Mouse (Mus musculus): ENCODE measurements around the gene Sh3rf1. TPM values are rescaled to one million over a fixed set of nuclear protein-coding genes. Genes with fewer than 3 reads are reported as not detected.

Sh3rf1 gene
- total RNA-seq, 2 experiments from 2014 or later: 76.4 to 80.2 TPM

DNA sequence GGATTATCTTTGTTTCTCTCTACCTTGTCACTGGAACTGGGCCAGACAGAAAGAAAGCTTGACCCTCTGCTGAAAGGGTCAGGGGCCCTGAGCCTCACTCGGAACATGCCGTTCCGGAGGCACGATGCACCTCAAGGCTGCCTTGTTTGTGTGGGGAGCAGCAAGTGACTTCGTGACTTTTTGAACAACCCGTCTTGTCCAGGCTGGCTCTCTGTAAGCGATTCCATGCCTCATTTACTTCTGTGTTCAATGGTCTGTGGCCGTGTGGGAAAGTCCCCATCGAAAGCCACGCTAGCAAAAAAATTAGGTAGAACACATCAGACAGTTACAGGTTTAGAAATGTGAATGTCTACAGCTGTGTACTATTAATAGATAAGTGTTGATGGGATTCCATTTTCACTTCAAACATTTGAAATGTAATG is 136.2 kb downstream of the Sh3rf1 start:
- DNase-seq (ENCODE audit: low spot score in 2 of 2): no peak

DNA sequence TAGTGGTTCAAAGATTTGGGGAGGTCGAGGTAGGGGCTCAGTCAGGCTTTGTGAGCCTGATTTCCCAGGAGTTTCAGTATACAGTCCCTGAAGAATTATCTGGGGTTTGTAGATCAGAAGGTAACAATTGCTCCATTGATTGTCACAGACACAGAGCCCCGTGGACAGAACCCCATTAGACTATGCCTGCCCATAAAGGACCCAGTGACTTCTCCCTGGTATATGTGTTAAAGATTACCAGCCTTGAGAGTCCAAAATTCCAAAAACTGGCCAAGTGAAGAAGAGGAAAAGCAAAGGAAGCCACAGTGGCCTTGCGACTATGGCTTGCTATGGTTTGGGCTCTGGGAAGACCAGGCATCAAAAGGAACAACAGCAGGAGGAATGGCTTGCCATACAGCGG is 136.7 kb downstream of the Sh3rf1 start:
- DNase-seq (ENCODE audit: low spot score in 2 of 2): no peak

DNA sequence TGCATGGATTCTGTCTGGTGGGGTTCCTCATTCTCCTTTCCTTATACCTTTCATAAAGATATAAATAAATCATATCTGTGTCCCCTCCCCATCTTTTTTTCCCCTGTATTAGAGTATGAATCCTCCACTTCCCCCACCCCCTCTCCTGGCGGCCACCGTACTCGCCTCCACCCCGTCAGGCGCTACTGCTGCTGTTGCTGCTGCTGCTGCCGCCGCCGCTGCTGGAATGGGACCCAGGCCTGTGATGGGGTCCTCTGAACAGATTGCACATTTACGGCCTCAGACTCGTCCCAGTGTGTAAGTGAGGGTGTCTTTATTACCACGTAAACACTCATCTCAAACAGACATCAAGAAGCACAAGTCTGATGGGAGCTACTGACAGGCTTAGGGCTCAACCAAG is 137.8 kb downstream of the Sh3rf1 start:
- no peak for DNase-seq (ENCODE audit: low spot score in 2 of 2)

DNA sequence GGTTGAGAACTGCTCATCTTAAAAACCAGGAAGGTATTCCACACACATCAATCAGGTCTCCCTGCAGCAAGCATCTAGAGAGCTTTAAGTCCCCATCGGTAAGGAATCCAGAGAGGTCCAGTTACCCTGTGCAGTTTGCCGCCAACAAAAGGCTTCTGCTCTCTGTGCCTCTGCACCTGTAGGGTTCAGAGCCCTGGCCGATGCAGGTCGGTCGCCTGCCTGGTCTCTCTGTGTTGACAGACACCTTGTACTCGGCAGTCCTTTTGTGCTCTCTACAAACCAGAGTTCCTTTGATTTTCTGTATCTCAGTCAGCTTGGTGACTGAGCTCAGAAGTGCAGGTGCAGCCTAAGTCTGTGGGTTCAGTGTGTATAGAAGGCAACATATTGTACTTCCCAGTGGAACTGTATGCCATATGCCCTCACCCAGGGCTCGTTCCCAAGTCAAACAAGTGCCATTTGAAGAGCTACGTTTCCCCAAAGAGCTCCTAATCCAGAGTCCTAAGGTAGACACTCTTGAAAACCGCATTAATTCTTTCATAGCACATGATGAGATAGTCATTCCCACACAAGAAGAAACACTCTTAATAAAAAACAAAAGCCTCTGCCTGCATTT is 138.7 kb downstream of the Sh3rf1 start:
- no peak for DNase-seq (ENCODE audit: low spot score in 2 of 2)

DNA sequence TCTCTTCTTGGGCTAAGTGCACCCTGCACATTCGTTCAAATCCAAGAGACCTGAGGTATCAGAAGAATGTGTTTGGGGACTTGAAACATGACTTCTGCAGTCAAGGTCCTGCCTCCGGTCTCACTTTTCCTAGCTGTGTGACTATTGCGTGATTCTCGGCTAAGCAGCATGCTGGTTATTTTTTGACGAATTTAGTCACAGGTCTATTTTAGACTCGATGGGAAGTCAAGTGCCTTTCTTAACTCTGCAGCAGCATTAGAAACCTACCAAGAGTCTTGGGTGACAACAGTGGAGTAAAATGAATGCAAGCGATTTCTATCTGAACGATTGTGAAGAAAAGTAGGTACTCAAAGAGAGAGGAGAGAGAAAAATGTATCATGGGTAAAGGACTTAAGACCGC is 149.6 kb downstream of the Sh3rf1 start:
- no peak for DNase-seq (ENCODE audit: low spot score in 2 of 2)

DNA sequence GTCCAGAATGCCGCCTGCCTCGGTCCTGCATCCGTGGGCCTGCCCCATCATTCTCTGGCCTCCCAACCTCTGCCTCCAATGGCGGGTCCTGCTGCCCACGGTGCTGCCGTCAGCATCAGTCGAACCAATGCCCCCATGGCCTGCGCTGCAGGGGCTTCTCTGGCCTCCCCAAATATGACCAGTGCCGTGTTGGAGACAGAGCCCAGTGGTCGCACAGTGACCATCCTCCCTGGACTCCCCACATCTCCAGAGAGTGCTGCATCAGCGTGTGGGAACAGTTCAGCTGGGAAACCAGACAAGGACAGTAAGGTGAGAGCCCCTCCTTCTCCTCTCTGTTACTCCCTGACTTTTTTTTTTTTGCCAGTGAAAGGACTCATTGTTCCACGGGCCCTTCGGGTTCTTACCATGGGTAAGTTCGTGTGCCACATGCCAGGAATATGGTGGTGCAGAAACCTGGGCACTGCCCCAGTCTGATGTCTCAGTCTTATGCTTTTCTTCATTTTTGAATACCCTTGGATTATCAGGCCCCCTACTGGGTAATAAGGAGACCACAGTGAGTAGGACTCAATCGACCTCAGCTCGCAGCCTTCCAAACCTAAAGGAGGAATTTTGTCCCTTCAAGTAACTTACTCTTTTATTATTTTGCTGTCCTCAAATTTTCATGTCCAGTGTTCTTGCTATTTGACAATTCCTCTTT is 150.5 kb downstream of the Sh3rf1 start:
- DNase-seq (ENCODE audit: low spot score in 2 of 2): no peak

DNA sequence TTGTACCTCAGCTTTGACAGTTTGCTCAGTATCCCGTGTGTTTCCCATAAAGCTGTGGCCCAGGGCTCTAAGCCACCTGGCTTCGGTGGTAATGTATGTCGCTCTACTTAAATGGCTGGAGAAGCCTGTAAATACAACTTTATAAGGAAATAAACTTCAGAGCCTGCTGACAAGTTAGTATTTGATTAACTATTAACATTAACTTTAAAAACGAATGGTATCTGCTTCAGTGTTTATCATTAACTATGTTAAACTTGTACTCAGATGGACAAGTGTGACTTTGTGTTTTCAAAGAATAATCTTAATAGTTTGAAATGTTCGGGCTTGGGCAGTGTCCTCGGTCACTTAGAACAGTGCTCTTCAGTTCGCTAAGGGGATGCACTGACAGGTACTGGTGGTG is 151.5 kb downstream of the Sh3rf1 start:
- DNase-seq (ENCODE audit: low spot score in 2 of 2): no peak

DNA sequence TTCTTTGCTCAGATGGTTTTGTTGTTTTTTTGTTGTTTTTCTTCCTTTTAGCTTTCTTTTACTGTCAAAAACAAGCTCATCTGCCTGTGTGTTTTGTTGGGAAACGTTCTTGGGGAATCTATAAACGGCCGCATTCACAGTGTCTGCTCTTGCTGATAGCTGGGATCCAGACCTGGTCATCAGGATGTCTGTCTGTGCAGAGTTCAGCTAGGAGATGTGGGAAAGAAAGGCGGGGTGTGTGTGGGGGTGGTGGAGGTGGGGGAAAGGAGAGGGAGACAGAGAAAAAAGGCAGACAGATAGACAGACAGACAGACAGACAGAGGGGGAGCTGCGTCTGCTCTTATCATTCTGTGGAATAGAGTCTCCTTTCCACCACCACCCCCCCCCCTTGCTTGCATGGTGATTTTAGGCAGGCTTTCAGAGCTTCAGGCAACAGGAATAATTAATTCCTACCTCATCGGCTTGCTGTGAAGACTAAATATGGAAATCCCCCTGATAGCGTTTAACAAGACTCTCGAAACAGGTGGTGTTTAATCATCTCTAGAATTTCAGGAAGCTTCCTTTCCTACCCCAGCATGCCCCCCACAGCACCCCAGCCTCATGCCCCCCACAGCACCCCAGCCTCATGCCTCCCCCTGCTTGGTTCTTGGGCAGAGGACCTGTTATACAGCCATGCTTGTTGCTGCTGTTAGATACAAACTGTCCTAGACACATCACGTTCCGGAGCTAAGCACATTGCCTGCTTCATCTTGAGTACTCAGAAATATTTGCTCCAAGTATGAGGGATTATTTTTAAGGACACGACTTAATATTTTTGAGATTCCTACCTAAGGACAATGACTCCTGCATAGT is 155.4 kb downstream of the Sh3rf1 start:
- DNase-seq (ENCODE audit: low spot score in 2 of 2): no peak

DNA sequence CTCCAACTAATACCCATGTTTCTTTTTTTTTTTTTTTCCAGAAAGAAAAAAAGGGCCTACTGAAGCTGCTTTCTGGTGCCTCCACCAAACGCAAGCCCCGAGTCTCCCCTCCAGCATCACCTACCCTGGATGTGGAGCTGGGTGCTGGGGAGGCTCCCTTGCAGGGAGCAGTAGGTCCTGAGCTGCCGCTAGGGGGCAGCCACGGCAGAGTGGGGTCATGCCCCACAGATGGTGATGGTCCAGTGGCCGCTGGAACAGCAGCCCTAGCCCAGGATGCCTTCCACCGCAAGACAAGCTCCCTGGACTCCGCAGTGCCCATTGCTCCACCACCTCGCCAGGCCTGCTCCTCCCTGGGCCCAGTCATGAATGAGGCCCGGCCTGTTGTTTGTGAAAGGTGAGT is 160.9 kb downstream of the Sh3rf1 start:
- no peak for DNase-seq (ENCODE audit: low spot score in 2 of 2)

DNA sequence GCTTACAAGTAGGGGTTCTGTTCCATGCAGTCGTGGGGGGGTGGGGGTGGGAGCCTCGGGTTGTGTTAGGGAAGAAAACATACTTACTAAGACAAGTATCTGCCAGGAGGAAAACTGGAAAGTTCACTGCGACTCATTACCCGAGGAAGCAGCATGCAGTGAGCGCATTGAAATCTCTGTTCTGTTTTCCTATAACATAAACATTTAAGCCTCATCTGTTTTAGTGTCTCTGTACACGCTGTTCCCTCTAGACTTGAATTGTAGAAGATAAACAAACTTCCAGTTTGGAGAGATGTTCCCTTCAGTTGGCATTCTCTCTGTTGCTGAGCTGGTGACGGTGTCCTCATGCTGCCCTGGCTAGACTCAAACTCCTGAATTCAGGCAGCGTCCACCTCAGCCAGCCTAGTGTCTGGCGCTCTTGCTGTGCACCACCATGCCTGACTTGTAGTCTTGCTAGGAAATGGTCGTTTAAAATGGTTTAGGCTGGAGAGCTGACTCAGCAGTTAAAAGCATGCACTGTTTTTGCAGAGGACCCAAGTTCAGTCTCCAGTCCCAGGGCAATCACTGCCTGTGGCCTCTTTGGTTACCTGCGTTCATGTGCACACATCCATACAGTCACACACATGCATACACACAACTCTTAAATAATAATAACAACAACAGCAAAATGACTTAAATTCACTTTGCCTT is 162.0 kb downstream of the Sh3rf1 start:
- DNase-seq (ENCODE audit: low spot score in 2 of 2): no peak

DNA sequence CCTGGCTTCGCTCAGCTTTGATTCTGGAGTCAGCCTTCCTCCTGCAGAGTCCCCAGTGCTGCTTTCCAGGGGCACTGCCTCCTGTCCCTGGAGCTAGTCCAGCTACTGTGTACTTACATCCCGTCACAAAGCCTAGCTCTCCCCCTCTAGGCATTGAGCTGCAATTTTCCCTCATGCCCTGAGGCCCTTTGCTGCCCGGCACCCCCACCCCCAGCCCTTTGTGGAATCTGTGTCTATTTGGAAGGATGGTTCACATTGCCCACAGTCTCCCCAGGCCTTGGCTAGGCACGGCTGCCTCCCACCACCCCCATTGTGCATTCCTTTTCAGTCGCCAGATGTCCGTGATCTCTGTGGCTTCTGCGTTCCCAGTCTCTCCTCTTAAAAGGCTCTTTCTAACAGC is 163.0 kb downstream of the Sh3rf1 start:
- peak; percentile 57 to 67 for DNase-seq (ENCODE audit: low spot score in 2 of 2)

DNA sequence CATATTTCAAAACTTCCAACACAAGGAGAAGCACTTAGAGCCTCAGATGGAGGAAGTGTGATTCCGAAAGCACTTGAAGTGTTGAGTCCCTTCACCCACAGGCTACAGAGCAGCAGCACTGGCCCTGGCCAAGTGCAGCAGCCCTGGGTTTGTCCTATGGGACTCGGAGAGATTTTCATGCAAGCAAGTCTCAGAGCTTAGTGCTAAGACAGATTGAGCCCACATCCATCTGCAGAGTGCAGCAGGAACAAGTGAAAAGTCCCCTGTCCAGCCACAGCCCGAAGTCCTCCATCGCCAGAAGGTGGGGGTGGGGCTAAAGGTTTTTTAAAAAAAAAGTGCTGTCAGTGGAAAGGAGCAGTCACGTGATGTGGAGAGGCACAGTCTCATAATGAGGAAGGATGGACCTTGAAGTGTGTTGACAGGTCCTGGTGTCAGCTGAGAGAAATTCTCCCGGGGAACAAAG is 163.9 kb downstream of the Sh3rf1 start:
- no peak for DNase-seq (ENCODE audit: low spot score in 2 of 2)

DNA sequence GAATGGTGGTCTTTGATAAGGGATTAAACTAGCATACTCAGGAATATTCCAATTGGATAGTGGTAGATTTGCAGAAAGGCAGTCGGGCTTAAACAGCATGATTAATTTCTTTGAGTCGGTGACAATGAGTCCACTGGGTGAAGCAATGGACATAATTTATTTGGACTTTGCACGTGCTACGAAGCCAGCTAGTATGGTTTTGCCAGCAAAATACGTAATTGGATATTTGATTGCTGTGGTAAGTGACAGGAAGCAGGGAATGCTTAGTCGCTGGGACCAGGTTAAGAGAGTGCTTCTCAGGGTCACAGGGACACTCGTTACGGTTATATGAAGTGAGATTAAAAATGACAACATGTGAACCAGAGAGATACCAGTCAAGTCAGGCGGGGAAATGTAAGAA is 164.7 kb downstream of the Sh3rf1 start:
- DNase-seq (ENCODE audit: low spot score in 2 of 2): no peak

DNA sequence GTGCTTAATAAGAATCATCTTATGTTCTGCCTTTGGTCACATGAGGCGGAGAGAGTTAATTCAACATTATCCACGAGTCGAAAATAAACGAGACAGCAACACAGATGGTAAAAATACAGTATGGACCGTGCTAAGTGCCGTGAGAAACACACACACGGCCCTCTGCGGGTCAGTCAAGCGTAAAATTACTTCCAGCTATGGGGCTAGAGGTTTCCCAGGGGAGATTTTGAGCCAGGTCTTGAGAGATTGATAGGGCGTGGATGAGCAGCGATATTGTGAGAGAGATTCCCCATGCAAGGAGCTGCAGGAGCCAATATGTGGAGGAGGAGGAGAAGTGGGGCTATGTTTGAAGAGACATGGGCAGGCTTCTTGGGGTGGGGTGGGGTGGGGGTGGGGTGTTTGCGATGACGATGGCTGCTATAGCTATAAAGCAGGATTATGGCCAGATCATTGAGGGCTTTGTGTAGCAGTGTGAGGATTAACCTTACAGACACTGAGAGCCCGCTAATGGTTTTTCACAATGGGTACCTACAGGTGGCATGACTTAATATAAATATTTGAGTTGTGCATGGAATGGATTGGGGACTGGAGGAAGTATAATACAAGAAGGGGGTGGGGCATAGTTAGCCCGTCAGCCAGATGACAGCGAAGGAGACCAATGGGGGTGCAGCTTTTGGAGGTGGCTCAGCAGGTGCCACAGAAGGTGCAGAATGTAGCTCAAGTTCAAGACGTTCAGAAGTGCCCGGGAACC is 166.8 kb downstream of the Sh3rf1 start:
- no peak for DNase-seq (ENCODE audit: low spot score in 2 of 2)

DNA sequence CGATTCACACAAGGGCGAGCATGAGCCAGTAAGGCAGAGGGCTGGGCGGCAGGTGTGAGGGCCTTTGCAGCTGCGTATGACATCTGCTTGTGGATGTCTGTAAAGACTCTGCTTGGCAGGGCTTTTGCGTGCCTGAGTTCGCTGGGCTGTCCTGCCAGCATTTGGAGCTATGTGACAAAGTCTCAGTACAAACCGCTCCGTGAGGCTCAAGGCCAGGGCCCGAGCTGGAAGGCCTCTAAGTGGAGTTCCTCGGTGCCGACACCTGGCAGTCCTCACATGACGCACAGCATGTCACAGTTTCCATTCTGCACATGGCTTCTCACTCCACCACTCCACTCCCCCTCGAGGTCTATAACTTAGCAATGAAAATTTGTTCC is 167.4 kb downstream of the Sh3rf1 start:
- DNase-seq (ENCODE audit: low spot score in 2 of 2): no peak

DNA sequence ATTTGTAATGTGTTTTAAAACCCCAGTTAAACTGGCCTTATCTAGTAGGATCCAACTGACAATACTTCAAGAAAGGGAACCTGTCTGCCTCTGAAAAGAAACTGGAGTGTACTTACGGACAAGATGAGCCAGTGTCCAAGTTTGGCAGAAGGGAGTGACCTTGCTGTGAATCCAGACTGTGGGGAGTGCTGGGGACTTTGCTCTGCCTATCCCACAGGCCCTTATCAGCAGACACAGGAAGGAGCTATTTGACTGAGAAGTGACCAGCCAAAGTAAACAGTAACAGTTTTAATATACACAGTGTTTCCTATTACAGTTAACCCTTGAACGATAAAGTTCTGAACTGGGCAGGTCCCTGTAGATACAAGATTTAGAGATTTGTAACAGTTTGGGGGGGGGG is 173.5 kb downstream of the Sh3rf1 start:
- DNase-seq (ENCODE audit: low spot score in 2 of 2): no peak

DNA sequence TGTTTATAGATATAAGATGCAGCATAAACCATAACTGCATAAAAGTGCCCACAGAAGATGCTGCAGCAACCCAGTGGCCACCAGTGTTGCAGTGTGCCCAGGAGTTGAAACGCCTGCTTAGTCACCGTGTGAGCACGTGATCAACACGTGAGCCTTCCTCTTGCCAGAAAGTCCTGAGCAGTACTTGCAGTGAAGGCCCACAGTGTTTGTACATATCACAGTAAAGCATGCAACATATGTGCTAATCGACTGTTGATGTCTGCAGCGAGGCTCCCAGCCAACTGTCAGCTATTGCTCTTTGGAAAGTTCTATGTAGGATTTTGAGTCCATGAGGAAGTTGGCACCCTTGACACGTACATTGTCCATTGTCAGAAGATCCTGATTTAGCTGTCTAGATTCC is 174.1 kb downstream of the Sh3rf1 start:
- no peak for DNase-seq (ENCODE audit: low spot score in 2 of 2)

DNA sequence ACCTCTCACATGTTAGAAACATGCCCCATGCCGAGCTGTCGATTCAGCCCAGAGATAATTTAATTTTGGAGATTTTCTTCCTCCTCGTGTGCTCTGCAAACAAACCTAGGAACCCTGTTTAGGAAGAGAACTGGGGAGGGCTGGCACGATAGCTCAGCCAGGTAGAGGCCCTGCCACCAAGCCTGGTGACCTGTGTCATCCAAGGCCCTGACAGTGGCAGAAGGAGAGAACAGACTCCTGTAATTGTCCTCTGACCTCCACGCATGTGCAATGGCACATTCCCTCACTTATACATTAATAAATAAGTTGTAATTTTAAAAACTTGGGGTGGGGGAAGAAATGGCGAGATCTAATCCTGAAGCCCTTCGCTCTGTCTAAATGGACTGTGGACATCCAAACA is 179.2 kb downstream of the Sh3rf1 start:
- DNase-seq (ENCODE audit: low spot score in 2 of 2): no peak

DNA sequence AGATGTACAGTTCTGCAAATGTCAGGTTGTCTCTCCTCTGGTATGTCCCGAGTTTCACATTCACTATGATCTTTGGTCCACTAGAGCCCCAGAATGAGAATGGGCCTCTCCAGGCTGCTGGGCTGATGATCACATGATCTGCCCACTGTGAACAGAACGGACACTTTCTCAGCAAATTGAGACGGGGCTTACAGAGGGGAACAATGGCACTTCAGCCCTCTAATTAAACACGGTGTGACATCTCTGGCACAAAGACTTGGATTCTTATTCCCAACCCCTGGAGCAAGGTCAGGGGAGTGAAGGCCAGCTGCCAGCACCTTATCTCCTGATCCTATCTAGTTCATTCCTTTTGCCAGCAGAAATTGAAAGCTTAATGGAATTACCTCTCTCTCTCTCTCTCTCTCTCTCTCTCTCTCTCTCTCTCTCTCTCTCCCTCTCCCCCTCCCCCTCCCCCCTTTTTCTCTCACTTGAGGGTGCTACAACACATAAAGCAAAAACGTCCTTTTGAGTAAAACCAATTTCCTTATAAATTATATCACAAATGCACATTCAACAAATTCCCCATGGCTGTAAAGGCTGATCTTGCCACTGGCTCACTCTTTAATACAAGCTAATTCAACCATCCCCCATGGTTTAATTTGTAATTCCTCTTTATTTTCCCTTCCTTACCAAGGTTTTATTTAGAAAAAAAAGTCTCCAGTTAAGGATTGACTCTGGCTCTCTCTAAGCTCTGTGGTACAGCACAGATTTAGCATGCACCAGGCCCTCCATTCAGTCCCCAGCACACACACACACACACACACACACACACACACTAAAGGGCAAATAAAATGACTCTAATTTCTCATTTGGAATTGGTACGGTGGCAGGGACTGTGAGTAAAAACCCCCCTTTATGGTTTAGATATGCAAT is 179.8 kb downstream of the Sh3rf1 start:
- no peak for DNase-seq (ENCODE audit: low spot score in 2 of 2)

DNA sequence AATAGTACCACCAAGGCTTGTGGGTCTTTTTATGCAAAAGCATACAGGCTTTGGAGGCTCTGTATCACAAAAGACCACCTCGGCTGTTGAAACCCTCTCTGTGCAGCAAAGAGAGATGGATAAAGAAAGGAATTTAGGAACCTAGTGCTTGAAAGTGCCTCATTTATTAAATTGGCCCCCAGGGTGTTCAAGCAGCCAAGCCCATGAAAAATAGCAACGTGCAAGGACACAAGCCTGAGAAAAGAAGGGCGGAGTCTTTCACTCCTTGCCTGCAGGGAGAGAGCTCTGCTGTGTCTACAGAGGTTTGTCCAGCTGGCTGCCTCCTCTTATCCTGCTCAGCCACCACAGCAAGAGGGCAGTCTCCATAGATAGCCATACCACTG is 180.5 kb downstream of the Sh3rf1 start:
- DNase-seq (ENCODE audit: low spot score in 2 of 2): no peak

All from layer of hippocampus, postnatal 10 days (tissue).